Mouse (Mus musculus) layer of hippocampus, postnatal 36 days (tissue): Measurements from ENCODE around the gene Cd69. TPM values are rescaled to one million over a fixed set of nuclear protein-coding genes. Genes with fewer than 3 reads are reported as not detected.

Experiments
- DNase-seq, 2 experiments: peaks; one replicate each; pipeline ENCODE4 v3.0.0; 2022
- total RNA-seq, 2 experiments: library from RNA; stranded (reverse); gene quantifications; 2 replicates each; pipeline ENCODE4 v1.2.3; 2021

Gene Cd69
- total RNA-seq, 2 experiments from 2014 or later: not detected

DNA sequence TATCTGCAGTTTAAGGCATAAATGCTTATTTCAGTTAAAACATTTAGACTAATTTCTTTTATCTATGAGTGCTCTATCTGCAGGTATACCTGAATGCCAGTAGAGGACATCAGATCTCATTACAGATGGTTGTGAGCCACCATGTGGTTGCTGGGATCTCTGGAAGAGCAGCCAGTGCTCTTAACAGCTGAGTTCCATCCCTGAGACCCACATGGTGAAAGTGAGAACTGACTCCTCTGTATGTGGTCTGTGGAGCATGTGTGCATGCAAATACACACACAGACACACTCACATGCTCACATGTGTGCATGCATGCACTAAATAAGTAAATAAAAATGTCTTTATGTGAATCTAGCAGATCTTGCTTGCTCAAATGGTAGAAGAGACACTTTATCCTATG lies 29.4 kb downstream of the Cd69 start:
- no peak for DNase-seq

- DNase-seq: no peak
Measured at GRCm38 (mm10) chr6:129241907-129242306, 33.3 kb downstream of the Cd69 start.

GRCm38 (mm10) chr6:129241471-129241870 lies 33.8 kb downstream of the Cd69 start:
- no peak for DNase-seq

GRCm38 (mm10) chr6:129239564-129240248 lies 35.5 kb downstream of the Cd69 start:
- no peak for DNase-seq

DNA sequence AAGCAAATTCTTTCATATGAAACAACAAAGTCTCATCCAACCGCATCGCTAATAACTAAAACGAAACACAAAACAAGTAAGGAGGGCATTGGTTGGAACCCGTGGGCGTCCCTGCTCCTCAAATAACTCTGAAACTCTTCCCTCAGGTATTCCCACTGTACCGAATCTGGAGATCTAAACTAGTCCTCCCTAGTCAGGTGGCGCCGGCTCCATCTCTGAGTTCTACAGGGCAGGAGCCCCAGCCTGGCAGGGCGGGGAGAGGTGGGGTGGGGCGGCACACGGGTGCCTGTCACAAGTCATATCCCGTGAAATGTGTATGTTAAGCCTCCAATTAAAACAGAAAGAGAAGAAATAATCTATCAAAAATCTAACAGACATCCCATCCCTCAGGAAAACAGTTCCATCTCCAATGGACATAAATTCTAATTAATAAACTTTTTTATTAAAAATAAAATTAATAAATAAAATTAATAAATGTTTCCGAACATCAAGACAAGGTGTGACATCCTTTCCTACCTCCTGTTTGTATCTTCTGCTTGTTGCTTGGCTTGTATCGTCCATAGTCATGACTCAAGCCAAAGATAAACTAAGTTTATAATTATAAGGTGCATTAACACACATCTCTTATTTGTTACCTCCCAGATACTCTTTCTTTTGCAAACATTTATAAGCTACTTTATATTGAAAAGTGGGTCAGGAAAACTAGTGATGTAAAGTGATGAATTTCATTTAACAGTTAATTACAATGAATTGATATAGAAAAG lies 36.8 kb downstream of the Cd69 start:
- DNase-seq: no peak

GRCm38 (mm10) chr6:129237350-129238274 lies 37.6 kb downstream of the Cd69 start:
- peak; percentile 68 to 69 for DNase-seq

DNA sequence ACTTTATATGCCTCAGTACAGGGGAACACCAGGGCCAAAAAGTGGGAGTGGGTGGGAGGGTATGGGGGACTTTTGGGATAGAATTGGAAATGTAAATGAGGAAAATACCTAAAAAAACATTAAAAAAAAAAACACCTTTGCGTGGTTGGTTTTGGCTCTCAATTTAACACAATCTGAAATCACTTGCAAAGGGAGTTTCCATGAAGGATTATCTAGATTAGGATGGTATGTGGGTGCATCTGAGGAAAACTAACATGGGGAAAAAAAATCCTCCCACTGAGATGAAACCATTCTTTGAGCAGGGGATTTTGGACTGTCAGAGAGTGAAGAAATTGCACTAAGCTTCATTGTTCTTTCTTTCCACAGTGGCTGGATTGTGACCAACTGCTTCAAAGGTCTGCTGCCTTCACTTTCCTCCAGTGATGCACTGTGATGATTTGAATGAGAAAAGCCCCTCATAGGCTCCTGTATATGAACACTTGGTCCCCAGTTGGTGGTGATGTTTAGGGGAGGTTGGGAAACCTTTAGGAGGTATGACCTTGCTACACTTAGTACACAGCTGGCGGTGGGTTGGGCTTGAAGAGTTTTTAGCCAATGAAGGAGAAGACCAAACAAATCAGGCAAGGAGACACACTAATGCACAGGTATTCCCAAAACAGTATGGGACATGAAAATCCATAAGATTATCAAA lies 38.4 kb downstream of the Cd69 start:
- DNase-seq: no peak

DNA sequence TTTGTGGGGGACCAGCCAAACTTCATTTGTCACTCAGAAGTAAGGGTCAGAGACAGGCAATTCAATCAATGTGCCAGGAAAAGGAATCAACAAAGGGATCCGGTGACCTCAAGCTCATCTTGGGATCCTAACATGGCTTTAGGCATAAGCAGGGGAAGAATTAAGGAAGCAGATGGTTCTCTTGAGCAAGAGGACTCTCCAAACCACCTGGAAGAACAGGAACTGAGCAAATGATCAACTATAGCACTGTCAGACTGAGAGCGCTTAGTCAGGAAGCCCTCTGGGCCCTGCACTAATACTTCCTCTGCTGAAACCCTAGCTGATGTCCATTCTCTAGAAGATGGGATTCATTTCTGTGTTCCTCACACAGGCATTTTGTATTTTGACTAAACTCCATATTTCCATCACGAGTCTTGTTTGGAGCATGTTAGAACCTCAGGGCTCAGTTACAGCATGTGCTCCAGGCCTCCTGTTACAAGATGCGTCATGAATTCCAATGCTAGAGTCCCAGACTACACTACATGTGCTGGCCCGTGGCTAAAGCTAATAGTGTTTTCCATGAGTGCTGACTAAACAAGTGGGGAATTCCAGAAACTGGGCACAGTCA lies 39.3 kb downstream of the Cd69 start:
- DNase-seq: no peak

- DNase-seq: no peak
Measured at GRCm38 (mm10) chr6:129234456-129235360, 40.5 kb downstream of the Cd69 start.

DNA sequence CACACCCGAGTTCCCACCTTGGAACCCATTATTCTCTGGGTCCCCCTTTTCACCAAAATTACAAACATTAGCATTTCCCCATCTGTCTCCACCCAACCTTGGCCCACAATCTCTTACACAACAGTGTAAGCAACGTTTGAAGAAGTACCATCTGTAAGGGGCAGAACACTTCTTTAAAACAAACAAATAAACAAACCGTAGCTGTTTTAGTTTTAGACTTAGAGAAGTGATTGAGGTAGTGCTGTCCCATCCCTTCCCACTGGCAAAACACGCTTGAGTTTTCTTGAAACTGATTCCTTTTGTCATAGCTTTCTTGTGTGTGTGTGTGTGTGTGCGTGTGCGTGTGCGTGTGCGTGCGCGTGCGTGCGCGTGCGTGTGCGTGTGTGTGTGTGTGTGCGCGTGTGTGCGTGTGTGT lies 41.3 kb downstream of the Cd69 start:
- no peak for DNase-seq

- no peak for DNase-seq
Measured at GRCm38 (mm10) chr6:129233366-129233954, 41.8 kb downstream of the Cd69 start.

GRCm38 (mm10) chr6:129232842-129233205 lies 42.4 kb downstream of the Cd69 start:
- peak in 1 of 2 experiments; percentile 17 for DNase-seq

DNA sequence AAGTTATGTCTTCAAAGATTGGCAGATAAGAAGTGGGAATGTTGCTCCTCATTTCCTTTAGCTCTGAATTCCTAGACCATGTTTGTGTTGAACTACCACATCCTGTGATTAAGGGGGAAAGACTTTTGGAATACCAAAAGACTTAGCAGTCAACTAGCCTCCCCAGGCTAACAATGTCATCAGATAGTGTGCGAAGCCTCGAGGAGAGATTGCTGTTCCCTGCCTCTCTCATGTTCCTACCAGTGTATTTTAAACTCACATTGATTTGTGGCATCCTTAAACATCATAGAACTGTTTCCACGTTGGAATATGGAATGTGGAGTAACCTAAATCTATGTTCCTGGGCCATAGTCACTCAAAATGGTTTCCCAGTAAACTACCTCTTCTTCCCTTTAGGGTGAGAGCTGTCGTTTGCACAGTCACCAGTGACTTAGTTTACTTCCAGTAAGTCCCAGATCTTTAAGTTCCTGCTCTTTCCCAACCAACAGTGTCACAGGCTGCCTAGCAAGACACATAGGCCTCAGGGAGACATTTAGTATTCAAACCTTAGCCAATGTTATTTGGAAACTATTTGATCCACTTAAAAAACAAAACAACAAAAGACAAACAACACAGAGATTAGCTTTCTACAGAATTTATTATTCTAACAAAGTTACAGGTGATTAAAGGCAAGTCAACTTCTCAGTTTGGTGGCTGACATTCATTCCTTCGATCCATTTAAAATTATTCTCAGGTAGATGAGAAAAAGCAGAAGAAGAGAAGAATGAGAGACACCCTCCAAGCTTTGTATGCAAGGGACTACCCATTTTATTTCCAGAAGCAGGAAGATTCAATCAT lies 43.0 kb downstream of the Cd69 start:
- no peak for DNase-seq

GRCm38 (mm10) chr6:129229774-129230578 lies 45.3 kb downstream of the Cd69 start:
- DNase-seq: no peak

GRCm38 (mm10) chr6:129228935-129229773 lies 46.1 kb downstream of the Cd69 start:
- no peak for DNase-seq

GRCm38 (mm10) chr6:129225078-129225477 lies 50.2 kb downstream of the Cd69 start:
- DNase-seq: no peak

DNA sequence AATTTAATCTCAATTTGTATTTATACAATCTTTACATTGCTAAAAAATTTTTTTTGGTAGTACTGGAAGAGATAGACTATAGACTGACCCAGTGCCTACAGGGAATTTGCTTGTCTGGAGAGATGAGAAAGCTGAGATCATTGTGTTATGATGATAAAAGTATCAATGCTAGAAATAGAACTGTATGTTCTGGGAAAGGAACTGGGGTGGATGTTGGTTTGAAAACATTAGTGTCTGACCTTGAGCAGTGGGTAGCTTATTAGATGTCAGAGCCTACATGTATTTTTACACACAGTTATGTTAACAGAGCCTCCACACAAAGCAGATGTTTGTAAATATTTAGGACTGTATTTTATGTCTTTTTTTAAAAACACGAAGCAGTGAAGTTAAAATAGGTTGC lies 51.1 kb downstream of the Cd69 start:
- no peak for DNase-seq

- DNase-seq: no peak
Measured at GRCm38 (mm10) chr6:129223611-129224010, 51.6 kb downstream of the Cd69 start.
